Comparison of ENCODE assay signal across 17 mouse cellular contexts in the genomic region with DNA sequence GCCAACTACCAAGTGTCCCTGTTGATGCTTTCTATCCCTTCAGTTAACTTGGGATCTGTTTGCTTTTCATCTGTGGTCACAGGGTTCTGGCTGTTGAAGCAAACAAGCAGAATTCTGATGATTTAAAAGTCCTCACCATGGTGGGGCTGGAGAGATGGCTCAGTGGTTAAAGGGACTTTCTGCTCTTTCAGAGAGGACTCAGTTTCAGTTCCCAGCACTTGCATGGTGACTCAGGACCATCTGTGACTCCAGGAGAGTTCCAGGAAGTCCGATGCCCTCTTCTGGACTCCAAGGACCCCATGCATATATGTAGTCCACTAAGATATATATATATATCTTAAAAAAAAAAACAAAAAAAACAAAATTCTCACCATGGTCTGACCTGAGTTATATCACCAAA.
"Had no signal": no experiment of that assay in that cellular context is flagged by ENCODE, and none has a peak within 500 bp of the region (broad histone marks: within the 10 kb centered on the region; RNA-seq: fewer than 3 reads in every experiment).

No protein-coding gene starts in this region.

- H3K36me3 ChIP-seq: kidney, embryonic 15.5 days; midbrain, embryonic 10.5 days; midbrain, embryonic 13.5 days had no signal

- H3K4me2 ChIP-seq: kidney, embryonic 15.5 days; lung, embryonic 14.5 days; midbrain, embryonic 13.5 days had no signal

- H3K9me3 ChIP-seq: kidney, embryonic 15.5 days; megakaryocyte, embryonic 14.5 days; midbrain, embryonic 10.5 days; midbrain, embryonic 13.5 days; neural tube, embryonic 13.5 days had no signal

- ATAC-seq: liver, postnatal 0 days; lung, postnatal 0 days; midbrain, embryonic 13.5 days; midbrain, embryonic 16.5 days had no signal

- H3K9ac ChIP-seq: kidney, embryonic 15.5 days; liver, embryonic 14.5 days; liver, postnatal 0 days; lung, embryonic 14.5 days; midbrain, embryonic 13.5 days; neural tube, embryonic 13.5 days had no signal

- DNase-seq: kidney, adult 11 months; kidney, adult 8-10 months; kidney, postnatal 36 days; layer of hippocampus, adult 9-11 months; liver, postnatal 0 days; lung, embryonic 14.5 days; thymus, adult 2 months; thymus, postnatal 25 days had no signal

- H3K27ac ChIP-seq: kidney, embryonic 15.5 days; liver, embryonic 14.5 days; midbrain, embryonic 10.5 days; midbrain, embryonic 13.5 days; neural tube, embryonic 13.5 days had no signal

- H3K4me3 ChIP-seq: kidney, embryonic 15.5 days; megakaryocyte, embryonic 14.5 days; midbrain, embryonic 10.5 days; midbrain, embryonic 13.5 days; myocyte; neural tube, embryonic 13.5 days had no signal
